Mouse (Mus musculus) liver, embryonic 14.5 days (tissue): ENCODE data around the gene Crlf1.

Experiments used
- CTCF ChIP-seq: IDR thresholded peaks from 2 replicates; pipeline ENCODE4 v1.5.1; 2016; ENCODE audit warnings: antibody characterized with exemption, low read depth, control low read depth
- EP300 ChIP-seq: IDR thresholded peaks from 2 replicates; pipeline ENCODE4 v1.6.1; 2016; ENCODE audit warnings: antibody characterized with exemption, low read depth

- TF ChIP-seq CTCF = no peak
- no peak for TF ChIP-seq EP300
Observed at GRCm38 (mm10) chr8:70535701-70536100, 42.7 kb downstream of the Crlf1 start.
